Mouse (Mus musculus) liver (tissue): ENCODE measurements around the gene Optn.

ENCODE experiments used
- DNase-seq: peaks from one replicate; pipeline ENCODE4 v3.0.0-alpha.2; 2020; ENCODE audit warnings: mixed read lengths

Gene Optn

GRCm38 (mm10) chr2:4978091-4978490, 85.8 kb downstream of the Optn start:
- no peak for DNase-seq

- DNase-seq, result no peak
Measured at GRCm38 (mm10) chr2:4975807-4976206, 88.0 kb downstream of the Optn start, which contains the start of gene Ucma. Gene Ucma (plus strand): TSS chr2:4976122.
